ENCODE assay signal across 8 mouse cellular contexts in the genomic region with DNA sequence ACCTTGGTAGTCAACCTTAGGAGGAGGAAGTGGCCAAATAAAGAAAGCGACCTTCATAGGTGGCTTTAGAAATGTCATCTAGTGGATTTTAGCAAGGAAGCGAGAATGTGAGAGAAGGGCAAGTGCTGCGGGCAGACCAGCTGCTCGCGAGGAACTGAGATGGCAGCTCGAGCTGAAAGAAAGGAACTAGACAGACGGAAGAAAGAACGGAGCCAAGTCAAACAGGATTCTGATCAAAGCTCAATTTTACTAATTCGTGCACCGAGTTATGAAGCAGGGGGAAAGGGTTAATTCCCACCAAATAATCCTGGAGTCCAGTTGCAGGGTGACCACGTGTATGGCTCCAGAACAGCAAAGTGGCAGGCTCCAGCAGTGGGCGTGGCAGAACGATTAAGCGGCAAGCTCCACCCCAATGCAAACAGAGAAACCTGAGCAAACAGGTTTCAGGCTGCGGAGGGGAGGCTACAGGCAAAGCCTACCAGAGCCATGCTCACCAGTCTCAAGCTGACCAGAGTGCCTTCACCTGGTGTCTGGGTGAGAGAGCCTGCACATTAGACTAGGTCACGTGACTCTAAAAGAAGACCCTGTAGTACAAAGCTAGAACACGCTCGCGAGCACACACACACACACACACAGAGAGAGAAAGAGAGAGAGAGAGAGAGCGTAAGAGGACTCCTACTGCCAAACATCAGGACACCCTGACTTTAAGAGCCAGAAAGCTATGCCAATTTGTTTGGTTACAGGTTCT.
A peak's percentile ranks its signal among the peaks of the same experiment; 100 is the strongest.
DNase-seq lines count a peak whose midpoint lies in the region; ATAC-seq lines count a peak whose summit lies in the region.

No protein-coding gene starts in this region.

- no peak for ATAC-seq in heart, embryonic 12.5 days (ENCODE audit: insufficient number of reproducible peaks, low FRiP score)
- peak; percentile 36 for ATAC-seq in common myeloid progenitor, adult 5-6 weeks (replicated peaks; ENCODE audit: low read depth, poor library complexity, severe bottlenecking)
- ATAC-seq in kidney, embryonic 15.5 days (replicated peaks; ENCODE audit: low FRiP score): peak; percentile 80
- peak; percentile 79 for ATAC-seq in lung, embryonic 15.5 days (ENCODE audit: borderline replicate concordance, extremely low read depth, low FRiP score, low TSS enrichment)
- ATAC-seq in inflammation-experienced regulatory T-cells, adult 6 months: no peak

- no peak overlapping the region for H3K4me3 ChIP-seq in heart, embryonic 12.5 days
- peak overlapping the region; percentile 14; the same call in 1 of the 2 replicates for H3K4me3 ChIP-seq in kidney, embryonic 15.5 days (replicated peaks)
- H3K4me3 ChIP-seq in lung, embryonic 15.5 days: peak overlapping the region; percentile 7; the same call in 1 of the 2 replicates

- DNase-seq in heart, postnatal 36 days: no peak
- DNase-seq in thymus, postnatal 14 days: no peak
- no peak for DNase-seq in gastrocnemius, postnatal 14 days

- H3K4me2 ChIP-seq in heart, embryonic 12.5 days: peak overlapping the region; percentile 50
- H3K4me2 ChIP-seq in kidney, embryonic 15.5 days: peak overlapping the region; percentile 50
- peak overlapping the region; percentile 42 for H3K4me2 ChIP-seq in lung, embryonic 15.5 days

- H3K36me3 ChIP-seq in heart, embryonic 12.5 days: no peaks in the 10 kb centered on the region
- H3K36me3 ChIP-seq in kidney, embryonic 15.5 days: no peaks in the 10 kb centered on the region
- H3K36me3 ChIP-seq in lung, embryonic 15.5 days: no peaks in the 10 kb centered on the region

- no peaks in the 10 kb centered on the region for H3K9me3 ChIP-seq in heart, embryonic 12.5 days (replicated peaks)
- no peaks in the 10 kb centered on the region for H3K9me3 ChIP-seq in kidney, embryonic 15.5 days (replicated peaks)
- no peaks in the 10 kb centered on the region for H3K9me3 ChIP-seq in lung, embryonic 15.5 days

- intact Hi-C loops in heart, postnatal 36 days (cut with DNase I): no loop called here
- intact Hi-C loops in gastrocnemius, postnatal 14 days (cut with DNase I; ENCODE audit: low total_unique reads): no loop called here

- peaks cover 3% of the 10 kb centered on the region; the same call in 1 of the 2 replicates for H3K27me3 ChIP-seq in heart, embryonic 12.5 days (replicated peaks)
- H3K27me3 ChIP-seq in kidney, embryonic 15.5 days: peaks cover 15% of the 10 kb centered on the region; the same call in 1 of the 2 replicates
- no peaks in the 10 kb centered on the region for H3K27me3 ChIP-seq in lung, embryonic 15.5 days

- H3K27ac ChIP-seq in heart, embryonic 12.5 days (ENCODE audit: poor library complexity, severe bottlenecking): no peak overlapping the region
- H3K27ac ChIP-seq in kidney, embryonic 15.5 days: no peak overlapping the region
- H3K27ac ChIP-seq in lung, embryonic 15.5 days: peak overlapping the region; percentile 60

- H3K4me1 ChIP-seq in heart, embryonic 12.5 days (replicated peaks): 0 out of 2 replicates have a peak, but pooled peaks cover 5% of the 10 kb centered on the region
- peaks cover 21% of the 10 kb centered on the region for H3K4me1 ChIP-seq in kidney, embryonic 15.5 days
- H3K4me1 ChIP-seq in lung, embryonic 15.5 days: no peaks in the 10 kb centered on the region

- WGBS in heart, embryonic 12.5 days: 55% methylated on average over 20 of the region's 20 CpGs
- 36% methylated on average over 20 of the region's 20 CpGs for WGBS in kidney, embryonic 15.5 days
- WGBS in lung, embryonic 15.5 days: 30% methylated on average over 20 of the region's 20 CpGs

- no peak overlapping the region for H3K9ac ChIP-seq in heart, embryonic 12.5 days
- H3K9ac ChIP-seq in kidney, embryonic 15.5 days: no peak overlapping the region
- H3K9ac ChIP-seq in lung, embryonic 15.5 days: no peak overlapping the region

Comparison
In these comparisons a context has a peak if more than half of its experiments do, and no peak if none do; other contexts are left out.
1. ATAC-seq: peak in common myeloid progenitor, adult 5-6 weeks (single experiment), kidney, embryonic 15.5 days (single experiment) and lung, embryonic 15.5 days (single experiment); none in heart, embryonic 12.5 days (single experiment) and inflammation-experienced regulatory T-cells, adult 6 months (single experiment).
2. Peak in every context shown above with its lines, with median percentiles within 50 percentile points of each other: H3K4me2 ChIP-seq.